9 mouse cellular contexts compared by ENCODE assay signal in the genomic region with DNA sequence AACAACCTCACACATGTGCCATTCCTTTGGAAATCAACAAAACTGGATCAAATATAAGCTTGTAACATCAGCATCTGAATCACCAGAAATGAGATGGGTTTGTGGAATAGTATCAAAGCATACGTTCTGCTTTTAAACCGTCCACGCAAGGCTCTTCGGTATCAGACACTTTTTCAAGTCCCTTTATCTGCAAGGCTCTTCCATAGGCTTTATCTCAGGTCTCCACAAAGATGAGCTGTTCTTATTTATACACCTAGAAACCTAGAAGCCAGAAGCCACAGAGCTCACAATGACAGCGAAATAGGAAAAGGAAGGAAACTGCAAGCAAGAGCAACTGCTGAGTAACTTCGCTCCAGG. TPM values are rescaled to one million over a fixed set of nuclear protein-coding genes. Genes with fewer than 3 reads are reported as not detected.
DNase-seq lines count a peak whose midpoint lies in the region; ATAC-seq and TF ChIP-seq lines count a peak whose summit lies in the region.
"Had no signal": no experiment of that assay in that cellular context is flagged by ENCODE, and none has a peak within 500 bp of the region (broad histone marks: within the 10 kb centered on the region; RNA-seq: fewer than 3 reads in every experiment).

No protein-coding gene starts in this region.

- DNase-seq in lung, embryonic 14.5 days = no peak
- no peak for DNase-seq in lung, postnatal 36 days
- no peak for DNase-seq in forebrain, embryonic 10.5 days (ENCODE audit: extremely low spot score, low spot score)
- no peak for DNase-seq in limb, embryonic 10.5 days (ENCODE audit: low spot score)
- DNase-seq in layer of hippocampus, adult 9-10 months (ENCODE audit: low spot score) = no peak
- no peak for DNase-seq in frontal cortex, postnatal 10 days (ENCODE audit: low spot score in 2 of 2)
- DNase-seq in layer of hippocampus, postnatal 14 days (ENCODE audit: low spot score in 2 of 2) = no peak

- H3K27ac ChIP-seq in lung, embryonic 14.5 days (ENCODE audit: low read depth) = no peak overlapping the region; the same call in 1 of the 2 replicates
- 0 out of 2 replicates have a peak overlapping the region, but pooled peaks have one; percentile 33 for H3K27ac ChIP-seq in forebrain, embryonic 10.5 days
- H3K27ac ChIP-seq in limb, embryonic 10.5 days = no peak overlapping the region
- no peak overlapping the region for H3K27ac ChIP-seq in neural tube, embryonic 15.5 days (replicated peaks)

- WGBS in lung, embryonic 14.5 days = 72% methylated on average over 6 of the region's 6 CpGs
- 60% methylated on average over 6 of the region's 6 CpGs for WGBS in forebrain, embryonic 10.5 days
- 62% methylated on average over 6 of the region's 6 CpGs for WGBS in limb, embryonic 10.5 days
- 69% methylated on average over 6 of the region's 6 CpGs for WGBS in neural tube, embryonic 15.5 days

- H3K36me3 ChIP-seq in lung, embryonic 14.5 days (ENCODE audit: insufficient read depth) = peaks cover 25% of the 10 kb centered on the region
- peaks cover 3% of the 10 kb centered on the region; the same call in 1 of the 2 replicates for H3K36me3 ChIP-seq in forebrain, embryonic 10.5 days (replicated peaks)
- peaks cover 8% of the 10 kb centered on the region for H3K36me3 ChIP-seq in limb, embryonic 10.5 days
- H3K36me3 ChIP-seq in neural tube, embryonic 15.5 days = no peaks in the 10 kb centered on the region

- H3K4me3 ChIP-seq in lung, embryonic 14.5 days (ENCODE audit: low read depth, low read length) = peak overlapping the region; percentile 74
- H3K4me3 ChIP-seq in forebrain, embryonic 10.5 days = peak overlapping the region; percentile 85
- peak overlapping the region; percentile 88 for H3K4me3 ChIP-seq in limb, embryonic 10.5 days
- H3K4me3 ChIP-seq in neural tube, embryonic 15.5 days (replicated peaks) = peak overlapping the region; percentile 93

- no peaks in the 10 kb centered on the region for H3K9me3 ChIP-seq in lung, embryonic 14.5 days (ENCODE audit: low read depth, low read length)
- no peaks in the 10 kb centered on the region for H3K9me3 ChIP-seq in forebrain, embryonic 10.5 days
- no peaks in the 10 kb centered on the region for H3K9me3 ChIP-seq in limb, embryonic 10.5 days (replicated peaks)
- no peaks in the 10 kb centered on the region for H3K9me3 ChIP-seq in neural tube, embryonic 15.5 days (replicated peaks)

- TF ChIP-seq CTCF in lung, embryonic 14.5 days (IDR thresholded peaks at IDR 0.05; ENCODE audit: low read depth) = no peak

- H3K4me2 ChIP-seq in lung, embryonic 14.5 days = peak overlapping the region; percentile 99
- peak overlapping the region; percentile 98 for H3K4me2 ChIP-seq in neural tube, embryonic 15.5 days

- H3K27me3 ChIP-seq in lung, embryonic 14.5 days (ENCODE audit: insufficient read depth, low read length) = no peaks in the 10 kb centered on the region
- H3K27me3 ChIP-seq in forebrain, embryonic 10.5 days (ENCODE audit: poor library complexity, severe bottlenecking) = peaks cover 34% of the 10 kb centered on the region
- H3K27me3 ChIP-seq in limb, embryonic 10.5 days (ENCODE audit: low read depth, poor library complexity, severe bottlenecking) = peaks cover 18% of the 10 kb centered on the region
- no peaks in the 10 kb centered on the region for H3K27me3 ChIP-seq in neural tube, embryonic 15.5 days (replicated peaks)

- no peak for ATAC-seq in lung, embryonic 14.5 days (ENCODE audit: insufficient read depth)
- no peak for ATAC-seq in neural tube, embryonic 15.5 days (ENCODE audit: low FRiP score)
- ATAC-seq: inflammation-experienced regulatory T-cells, adult 6 months had no signal

- no peak overlapping the region; the same call in 1 of the 2 replicates for H3K9ac ChIP-seq in lung, embryonic 14.5 days
- no peak overlapping the region for H3K9ac ChIP-seq in neural tube, embryonic 15.5 days (replicated peaks)

- peaks cover 22% of the 10 kb centered on the region for H3K4me1 ChIP-seq in lung, embryonic 14.5 days (ENCODE audit: insufficient read depth)
- peaks cover 55% of the 10 kb centered on the region for H3K4me1 ChIP-seq in forebrain, embryonic 10.5 days
- peaks cover 55% of the 10 kb centered on the region for H3K4me1 ChIP-seq in limb, embryonic 10.5 days
- peaks cover 39% of the 10 kb centered on the region for H3K4me1 ChIP-seq in neural tube, embryonic 15.5 days

RNA-seq across cellular contexts. Expression of a gene that starts 3.2 kb away (rescaled TPM):
- 9.0 and 9.4 TPM in 2 replicates for polyA plus RNA-seq in lung, embryonic 14.5 days (2014; fragmentation: Nextera tagmentation; extraction: Ambion mirVana)
- 2.1 and 2.3 TPM in 2 replicates for polyA plus RNA-seq in forebrain, embryonic 10.5 days (2016; fragmentation: Nextera tagmentation; extraction: Ambion mirVana)
- polyA plus RNA-seq in limb, embryonic 10.5 days (2016; fragmentation: Nextera tagmentation; extraction: Ambion mirVana) = 2.3 and 3.8 TPM in 2 replicates
- polyA plus RNA-seq in neural tube, embryonic 15.5 days (2015; fragmentation: Nextera tagmentation; extraction: Ambion mirVana) = 4.6 and 6.2 TPM in 2 replicates
- total RNA-seq in layer of hippocampus, postnatal 14 days (2021) = 10 to 100 TPM; 40.1 to 41.1 TPM
